Mouse (Mus musculus): Measurements from ENCODE around the gene Thtpa. TPM values are rescaled to one million over a fixed set of nuclear protein-coding genes. Genes with fewer than 3 reads are reported as not detected.

Gene Thtpa
- polyA plus RNA-seq, 1 experiment from 2014 or later = 55.2 TPM

GRCm38 (mm10) chr14:55098067-55098466 is 3.5 kb downstream of the Thtpa start:
- Histone ChIP-seq H3K27ac (ENCODE audit: low read length) (no peak overlapping the region), H3K9ac (replicated peaks; ENCODE audit: low read depth, low read length) (no peak overlapping the region), H3K27me3 (replicated peaks; ENCODE audit: control insufficient read depth, insufficient read depth, low read length) (no peaks in the 10 kb centered on the region), H3K4me1 (replicated peaks; ENCODE audit: control insufficient read depth, insufficient read depth, low read length) (peaks cover 28% of the 10 kb centered on the region), H3K4me2 (ENCODE audit: low read length) (no peak overlapping the region), H3K4me3 (replicated peaks; ENCODE audit: low read length) (no peak overlapping the region), H3K36me3 (ENCODE audit: control insufficient read depth, insufficient read depth) (no peaks in the 10 kb centered on the region), H3K9me3 (ENCODE audit: control insufficient read depth, low read length) (no peaks in the 10 kb centered on the region)
- ATAC-seq = 0 out of 2 replicates have a peak, but pooled peaks have one; percentile 5
- WGBS = 51% methylated on average over 4 of the region's 4 CpGs

GRCm38 (mm10) chr14:55101592-55101991 is 7.0 kb downstream of the Thtpa start:
- Histone ChIP-seq H3K27ac (ENCODE audit: low read length) (no peak overlapping the region), H3K27me3 (replicated peaks; ENCODE audit: control insufficient read depth, insufficient read depth, low read length) (no peaks in the 10 kb centered on the region), H3K9me3 (ENCODE audit: control insufficient read depth, low read length) (no peaks in the 10 kb centered on the region), H3K36me3 (ENCODE audit: control insufficient read depth, insufficient read depth) (no peaks in the 10 kb centered on the region), H3K4me2 (ENCODE audit: low read length) (no peak overlapping the region), H3K4me3 (replicated peaks; ENCODE audit: low read length) (no peak overlapping the region), H3K9ac (replicated peaks; ENCODE audit: low read depth, low read length) (no peak overlapping the region), H3K4me1 (replicated peaks; ENCODE audit: control insufficient read depth, insufficient read depth, low read length) (peaks cover 25% of the 10 kb centered on the region)
- peak; percentile 5; the same call in 1 of the 2 replicates for ATAC-seq
- WGBS = 55% methylated on average over 4 of the region's 4 CpGs

GRCm38 (mm10) chr14:55102253-55102785 is 7.7 kb downstream of the Thtpa start:
- Histone ChIP-seq H3K27me3 (replicated peaks; ENCODE audit: control insufficient read depth, insufficient read depth, low read length) (no peaks in the 10 kb centered on the region), H3K36me3 (ENCODE audit: control insufficient read depth, insufficient read depth) (no peaks in the 10 kb centered on the region), H3K9ac (replicated peaks; ENCODE audit: low read depth, low read length) (no peak overlapping the region), H3K9me3 (ENCODE audit: control insufficient read depth, low read length) (no peaks in the 10 kb centered on the region), H3K27ac (ENCODE audit: low read length) (no peak overlapping the region), H3K4me3 (replicated peaks; ENCODE audit: low read length) (no peak overlapping the region), H3K4me1 (replicated peaks; ENCODE audit: control insufficient read depth, insufficient read depth, low read length) (peaks cover 23% of the 10 kb centered on the region), H3K4me2 (ENCODE audit: low read length) (no peak overlapping the region)
- WGBS = 85% methylated on average over 15 of the region's 15 CpGs
- ATAC-seq = no peak

- no peak overlapping the region for H3K9ac ChIP-seq (replicated peaks; ENCODE audit: low read depth, low read length)
- peaks cover 43% of the 10 kb centered on the region for H3K4me1 ChIP-seq (replicated peaks; ENCODE audit: control insufficient read depth, insufficient read depth, low read length)
- no peak for ATAC-seq
- no peaks in the 10 kb centered on the region for H3K27me3 ChIP-seq (replicated peaks; ENCODE audit: control insufficient read depth, insufficient read depth, low read length)
- no peak overlapping the region for H3K4me3 ChIP-seq (replicated peaks; ENCODE audit: low read length)
- H3K36me3 ChIP-seq (ENCODE audit: control insufficient read depth, insufficient read depth) = no peaks in the 10 kb centered on the region
- no peak overlapping the region for H3K4me2 ChIP-seq (ENCODE audit: low read length)
- H3K27ac ChIP-seq (ENCODE audit: low read length) = no peak overlapping the region
- WGBS = 87% methylated on average over 18 of the region's 18 CpGs
- no peaks in the 10 kb centered on the region for H3K9me3 ChIP-seq (ENCODE audit: control insufficient read depth, low read length)
These were observed 9.8 kb downstream of the Thtpa start for GRCm38 (mm10) chr14:55104365-55104764.

- H3K4me1 ChIP-seq (replicated peaks; ENCODE audit: control insufficient read depth, insufficient read depth, low read length) = peaks cover 53% of the 10 kb centered on the region
These were observed 10.8 kb downstream of the Thtpa start for GRCm38 (mm10) chr14:55105386-55105785.

GRCm38 (mm10) chr14:55105836-55106809 is 11.5 kb downstream of the Thtpa start, which contains the start of gene Ap1g2:
Ap1g2 (minus strand) TSS chr14:55106593.
- Histone ChIP-seq H3K27ac (ENCODE audit: low read length) (peak within 1 kb of the TSS; percentile 84), H3K9me3 (ENCODE audit: control insufficient read depth, low read length) (no peaks in the 10 kb centered on the region), H3K27me3 (replicated peaks; ENCODE audit: control insufficient read depth, insufficient read depth, low read length) (no peaks in the 10 kb centered on the region), H3K9ac (replicated peaks; ENCODE audit: low read depth, low read length) (peak within 1 kb of the TSS; percentile 53), H3K4me3 (replicated peaks; ENCODE audit: low read length) (peak within 1 kb of the TSS; percentile 46), H3K4me1 (replicated peaks; ENCODE audit: control insufficient read depth, insufficient read depth, low read length) (peaks cover 57% of the 10 kb centered on the region), H3K36me3 (ENCODE audit: control insufficient read depth, insufficient read depth) (no peaks in the 10 kb centered on the region), H3K4me2 (ENCODE audit: low read length) (peak within 1 kb of the TSS; percentile 78)
- ATAC-seq = peak; percentile 63
- WGBS = under 1% methylated on average over 39 of the region's 39 CpGs

More at GRCm38 (mm10) chr14:55105386-55105785, 10.8 kb downstream of the Thtpa start:
- peak overlapping the region; percentile 84; the same call in 1 of the 2 replicates for H3K27ac ChIP-seq (ENCODE audit: low read length)
- H3K9ac ChIP-seq (replicated peaks; ENCODE audit: low read depth, low read length) = peak overlapping the region; percentile 53
- no peaks in the 10 kb centered on the region for H3K36me3 ChIP-seq (ENCODE audit: control insufficient read depth, insufficient read depth)
- H3K9me3 ChIP-seq (ENCODE audit: control insufficient read depth, low read length) = no peaks in the 10 kb centered on the region
- H3K4me3 ChIP-seq (replicated peaks; ENCODE audit: low read length) = peak overlapping the region; percentile 46
- no peaks in the 10 kb centered on the region for H3K27me3 ChIP-seq (replicated peaks; ENCODE audit: control insufficient read depth, insufficient read depth, low read length)
- no peak for ATAC-seq
- 7% methylated on average over 7 of the region's 7 CpGs for WGBS
- peak overlapping the region; percentile 78 for H3K4me2 ChIP-seq (ENCODE audit: low read length)

- no peak for ATAC-seq
- WGBS = 65% methylated on average over 8 of the region's 8 CpGs
- Histone ChIP-seq H3K9ac (replicated peaks; ENCODE audit: low read depth, low read length) (no peak overlapping the region), H3K9me3 (ENCODE audit: control insufficient read depth, low read length) (no peaks in the 10 kb centered on the region), H3K4me3 (replicated peaks; ENCODE audit: low read length) (no peak overlapping the region), H3K27me3 (replicated peaks; ENCODE audit: control insufficient read depth, insufficient read depth, low read length) (no peaks in the 10 kb centered on the region), H3K4me1 (replicated peaks; ENCODE audit: control insufficient read depth, insufficient read depth, low read length) (peaks cover 62% of the 10 kb centered on the region), H3K4me2 (ENCODE audit: low read length) (no peak overlapping the region), H3K27ac (ENCODE audit: low read length) (no peak overlapping the region), H3K36me3 (ENCODE audit: control insufficient read depth, insufficient read depth) (no peaks in the 10 kb centered on the region)
These were observed 12.4 kb downstream of the Thtpa start for GRCm38 (mm10) chr14:55106990-55107389.

- H3K36me3 ChIP-seq (ENCODE audit: control insufficient read depth, insufficient read depth) = peaks cover 3% of the 10 kb centered on the region; the same call in 1 of the 2 replicates
- H3K4me1 ChIP-seq (replicated peaks; ENCODE audit: control insufficient read depth, insufficient read depth, low read length) = peaks cover 73% of the 10 kb centered on the region
- H3K27ac ChIP-seq (ENCODE audit: low read length) = peak overlapping the region; percentile 91
- WGBS = 23% methylated on average over 9 of the region's 9 CpGs
- H3K27me3 ChIP-seq (replicated peaks; ENCODE audit: control insufficient read depth, insufficient read depth, low read length) = no peaks in the 10 kb centered on the region
- H3K4me2 ChIP-seq (ENCODE audit: low read length) = peak overlapping the region; percentile 40
- peak overlapping the region; percentile 7; the same call in 1 of the 2 replicates for H3K4me3 ChIP-seq (replicated peaks; ENCODE audit: low read length)
- H3K9ac ChIP-seq (replicated peaks; ENCODE audit: low read depth, low read length) = peak overlapping the region; percentile 47
- ATAC-seq = peak; percentile 89
- H3K9me3 ChIP-seq (ENCODE audit: control insufficient read depth, low read length) = no peaks in the 10 kb centered on the region
These were observed 13.8 kb downstream of the Thtpa start for GRCm38 (mm10) chr14:55108202-55108870.

Data from forebrain, embryonic 16.5 days (tissue).